In genomic region chr8:82863041-82863744, GRCm38 (mm10) we compare ENCODE assay signal across 7 mouse cellular contexts. TPM values are rescaled to one million over a fixed set of nuclear protein-coding genes. Genes with fewer than 3 reads are reported as not detected.
DNase-seq lines count a peak whose midpoint lies in the region; ATAC-seq and TF ChIP-seq lines count a peak whose summit lies in the region.

Gene Rnf150, plus strand, starts transcription at chr8:82863356.

- H3K4me2 ChIP-seq in embryonic facial prominence, embryonic 12.5 days (replicated peaks), result peak within 1 kb of the TSS; percentile 82
- H3K4me2 ChIP-seq in kidney, embryonic 15.5 days, result peak within 1 kb of the TSS; percentile 88
- peak within 1 kb of the TSS; percentile 90 for H3K4me2 ChIP-seq in limb, embryonic 15.5 days
- H3K4me2 ChIP-seq in midbrain, postnatal 0 days (ENCODE audit: low read depth, low read length, poor library complexity, severe bottlenecking), result peak within 1 kb of the TSS; percentile 67

- H3K36me3 ChIP-seq in embryonic facial prominence, embryonic 12.5 days, result no peaks in the 10 kb centered on the region
- no peaks in the 10 kb centered on the region for H3K36me3 ChIP-seq in heart, embryonic 10.5 days
- no peaks in the 10 kb centered on the region for H3K36me3 ChIP-seq in kidney, embryonic 15.5 days
- no peaks in the 10 kb centered on the region for H3K36me3 ChIP-seq in limb, embryonic 15.5 days
- no peaks in the 10 kb centered on the region for H3K36me3 ChIP-seq in midbrain, postnatal 0 days (ENCODE audit: insufficient read depth, low read length)

- H3K9ac ChIP-seq in embryonic facial prominence, embryonic 12.5 days, result peak within 1 kb of the TSS; percentile 84
- peak within 1 kb of the TSS; percentile 78 for H3K9ac ChIP-seq in kidney, embryonic 15.5 days
- H3K9ac ChIP-seq in limb, embryonic 15.5 days, result peak within 1 kb of the TSS; percentile 71
- H3K9ac ChIP-seq in midbrain, postnatal 0 days (replicated peaks; ENCODE audit: low read length, poor library complexity, severe bottlenecking), result peak within 1 kb of the TSS; percentile 91

- no peaks in the 10 kb centered on the region for H3K27me3 ChIP-seq in embryonic facial prominence, embryonic 12.5 days
- H3K27me3 ChIP-seq in heart, embryonic 10.5 days (ENCODE audit: insufficient read depth, poor library complexity, severe bottlenecking), result peaks cover 8% of the 10 kb centered on the region; the same call in 1 of the 2 replicates
- H3K27me3 ChIP-seq in kidney, embryonic 15.5 days, result no peaks in the 10 kb centered on the region
- no peaks in the 10 kb centered on the region for H3K27me3 ChIP-seq in limb, embryonic 15.5 days
- no peaks in the 10 kb centered on the region for H3K27me3 ChIP-seq in midbrain, postnatal 0 days (ENCODE audit: insufficient read depth, low read length)

- H3K27ac ChIP-seq in embryonic facial prominence, embryonic 12.5 days, result peak within 1 kb of the TSS; percentile 75
- peak within 1 kb of the TSS; percentile 91 for H3K27ac ChIP-seq in heart, embryonic 10.5 days
- peak within 1 kb of the TSS; percentile 83 for H3K27ac ChIP-seq in kidney, embryonic 15.5 days
- H3K27ac ChIP-seq in limb, embryonic 15.5 days, result peak within 1 kb of the TSS; percentile 74
- peak within 1 kb of the TSS; percentile 90 for H3K27ac ChIP-seq in midbrain, postnatal 0 days (ENCODE audit: low read depth, low read length)

- peaks cover 20% of the 10 kb centered on the region for H3K4me1 ChIP-seq in embryonic facial prominence, embryonic 12.5 days
- peaks cover 10% of the 10 kb centered on the region; the same call in 1 of the 2 replicates for H3K4me1 ChIP-seq in heart, embryonic 10.5 days
- peaks cover 29% of the 10 kb centered on the region for H3K4me1 ChIP-seq in kidney, embryonic 15.5 days
- peaks cover 15% of the 10 kb centered on the region; the same call in 1 of the 2 replicates for H3K4me1 ChIP-seq in limb, embryonic 15.5 days
- H3K4me1 ChIP-seq in midbrain, postnatal 0 days (ENCODE audit: insufficient read depth, low read length), result peaks cover 13% of the 10 kb centered on the region; the same call in 1 of the 2 replicates

- H3K4me3 ChIP-seq in embryonic facial prominence, embryonic 12.5 days, result peak within 1 kb of the TSS; percentile 76
- peak within 1 kb of the TSS; percentile 87 for H3K4me3 ChIP-seq in heart, embryonic 10.5 days
- peak within 1 kb of the TSS; percentile 79 for H3K4me3 ChIP-seq in kidney, embryonic 15.5 days (replicated peaks)
- peak within 1 kb of the TSS; percentile 78 for H3K4me3 ChIP-seq in limb, embryonic 15.5 days
- H3K4me3 ChIP-seq in midbrain, postnatal 0 days (ENCODE audit: low read depth, low read length), result peak within 1 kb of the TSS; percentile 93

- ATAC-seq in embryonic facial prominence, embryonic 12.5 days (ENCODE audit: insufficient number of reproducible peaks, insufficient read depth, low FRiP score, low TSS enrichment), result peak; percentile 70
- ATAC-seq in kidney, embryonic 15.5 days (replicated peaks; ENCODE audit: low FRiP score), result peak; percentile 84
- peak; percentile 84 for ATAC-seq in limb, embryonic 15.5 days (ENCODE audit: insufficient number of reproducible peaks, low FRiP score, low TSS enrichment, low read depth)
- peak; percentile 89 for ATAC-seq in midbrain, postnatal 0 days (ENCODE audit: low FRiP score)

- DNase-seq in adrenal gland, postnatal 4 days (ENCODE audit: low spot score in 2 of 2), result peak; percentile 39 to 62
- peak; percentile 88 for DNase-seq in heart, embryonic 10.5 days (ENCODE audit: low spot score)
- DNase-seq in midbrain, postnatal 0 days (ENCODE audit: low spot score), result peak; percentile 93
- DNase-seq in spleen, postnatal 36 days (ENCODE audit: low spot score in 2 of 2), result peak; percentile 56 to 70

- WGBS in embryonic facial prominence, embryonic 12.5 days, result 1% methylated on average over 36 of the region's 39 CpGs
- WGBS in heart, embryonic 10.5 days, result under 1% methylated on average over 39 of the region's 39 CpGs
- under 1% methylated on average over 39 of the region's 39 CpGs for WGBS in kidney, embryonic 15.5 days
- WGBS in limb, embryonic 15.5 days, result under 1% methylated on average over 37 of the region's 39 CpGs
- under 1% methylated on average over 31 of the region's 39 CpGs for WGBS in midbrain, postnatal 0 days

- H3K9me3 ChIP-seq in embryonic facial prominence, embryonic 12.5 days, result no peaks in the 10 kb centered on the region
- H3K9me3 ChIP-seq in heart, embryonic 10.5 days, result no peaks in the 10 kb centered on the region
- no peaks in the 10 kb centered on the region for H3K9me3 ChIP-seq in kidney, embryonic 15.5 days (replicated peaks)
- no peaks in the 10 kb centered on the region for H3K9me3 ChIP-seq in limb, embryonic 15.5 days
- no peaks in the 10 kb centered on the region for H3K9me3 ChIP-seq in midbrain, postnatal 0 days (ENCODE audit: low read length)

- peak; percentile 91 for TF ChIP-seq CTCF in midbrain, postnatal 0 days (IDR thresholded peaks at IDR 0.05)

RNA-seq across cellular contexts. Expression of gene Rnf150, which starts in this region (rescaled TPM):
- 10 to 100 TPM; 16.7 to 19.4 TPM for total RNA-seq in adrenal gland, postnatal 4 days (2021)
- polyA plus RNA-seq in embryonic facial prominence, embryonic 12.5 days (2016; fragmentation: Nextera tagmentation; extraction: Ambion mirVana), result 2.6 and 3.1 TPM in 2 replicates
- 0.41 and 0.80 TPM in 2 replicates for polyA plus RNA-seq in heart, embryonic 10.5 days (2016; fragmentation: Nextera tagmentation; extraction: Ambion mirVana)
- 2.3 and 2.4 TPM in 2 replicates for polyA plus RNA-seq in kidney, embryonic 15.5 days (2015; fragmentation: Nextera tagmentation; extraction: Ambion mirVana)
- polyA plus RNA-seq in limb, embryonic 15.5 days (2015; fragmentation: Nextera tagmentation; extraction: Ambion mirVana), result 0.83 and 1.1 TPM in 2 replicates
- 12.6 and 14.3 TPM in 2 replicates for total RNA-seq in midbrain, postnatal 0 days (2014; rRNA removed)
- 1.5 and 1.9 TPM in 2 replicates for polyA plus RNA-seq in midbrain, postnatal 0 days (2015; fragmentation: Nextera tagmentation; extraction: Ambion mirVana)

Comparison
In these comparisons a context has a peak if more than half of its experiments do, and no peak if none do; other contexts are left out.
1. Peak in every context shown above with its lines: DNase-seq, ATAC-seq, H3K4me3 ChIP-seq and H3K27ac ChIP-seq.
2. Peak in DNase-seq, H3K4me3 ChIP-seq and H3K27ac ChIP-seq in heart, embryonic 10.5 days; RNA of the gene not detected or under 1 TPM.